Mouse (Mus musculus): ENCODE data around the gene Plscr5.

Gene Plscr5

DNA sequence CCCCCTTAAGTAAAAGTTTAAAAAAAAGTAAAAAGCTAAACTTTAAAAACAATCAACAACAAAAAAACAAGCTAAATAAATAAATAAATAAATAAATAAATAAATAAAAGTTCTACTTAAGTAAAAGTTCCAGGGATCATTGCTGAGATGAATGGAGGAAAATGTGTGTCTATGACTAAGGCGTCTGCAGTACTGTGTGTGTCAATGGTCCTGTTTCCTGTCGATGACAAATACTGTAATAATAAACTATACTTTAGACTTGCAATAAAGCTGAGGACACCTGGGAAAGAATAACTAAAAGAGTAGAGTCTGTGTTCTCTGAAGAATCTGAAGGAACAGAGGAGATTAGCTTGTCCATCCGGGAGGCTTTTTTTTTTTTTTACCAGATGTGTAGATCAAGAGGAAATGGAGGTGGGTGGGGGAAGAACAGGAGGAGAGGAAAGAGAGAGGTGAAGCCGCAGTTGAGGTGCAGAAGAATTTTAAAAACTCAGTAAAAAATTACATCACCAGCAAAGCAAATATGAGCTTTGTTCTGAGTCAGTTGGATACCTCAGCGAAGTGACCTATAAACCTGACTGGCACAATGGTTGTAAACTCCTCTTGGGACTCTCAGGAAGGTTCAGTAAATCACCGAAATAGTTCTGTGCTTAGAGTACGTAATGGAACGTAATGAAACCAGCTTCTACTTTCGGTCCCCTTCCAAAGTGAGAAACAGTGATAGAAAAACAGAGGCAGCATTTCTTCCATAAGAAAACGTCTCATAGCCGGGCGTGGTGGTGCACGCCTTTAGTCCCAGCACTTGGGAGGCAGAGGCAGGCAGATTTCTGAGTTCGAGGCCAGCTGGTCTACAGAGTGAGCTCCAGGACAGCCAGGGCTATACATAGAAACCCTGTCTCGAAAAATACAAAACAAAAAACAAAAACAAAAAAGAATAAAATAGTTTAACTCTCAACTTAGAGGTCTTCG is 36.4 kb downstream of the Plscr5 start:
- no peak for DNase-seq

DNA sequence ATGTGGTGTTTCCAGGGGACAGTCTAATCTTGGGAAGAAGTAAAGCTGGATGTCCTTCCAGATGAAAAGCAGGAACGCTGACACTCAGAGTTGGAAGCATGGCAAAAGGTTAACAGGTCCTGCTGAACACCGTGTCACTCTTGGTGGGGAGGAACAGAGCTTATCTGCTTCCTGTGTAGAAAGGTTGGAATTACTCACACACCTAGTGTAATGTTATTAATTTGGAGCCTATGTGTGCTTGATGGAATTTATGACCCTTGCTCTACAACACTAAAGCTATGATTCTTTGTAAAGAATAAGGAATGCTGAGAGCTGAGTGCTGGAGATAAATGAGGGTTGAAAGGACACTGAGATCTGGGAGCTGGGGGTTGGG is 37.1 kb downstream of the Plscr5 start:
- no peak for DNase-seq

DNA sequence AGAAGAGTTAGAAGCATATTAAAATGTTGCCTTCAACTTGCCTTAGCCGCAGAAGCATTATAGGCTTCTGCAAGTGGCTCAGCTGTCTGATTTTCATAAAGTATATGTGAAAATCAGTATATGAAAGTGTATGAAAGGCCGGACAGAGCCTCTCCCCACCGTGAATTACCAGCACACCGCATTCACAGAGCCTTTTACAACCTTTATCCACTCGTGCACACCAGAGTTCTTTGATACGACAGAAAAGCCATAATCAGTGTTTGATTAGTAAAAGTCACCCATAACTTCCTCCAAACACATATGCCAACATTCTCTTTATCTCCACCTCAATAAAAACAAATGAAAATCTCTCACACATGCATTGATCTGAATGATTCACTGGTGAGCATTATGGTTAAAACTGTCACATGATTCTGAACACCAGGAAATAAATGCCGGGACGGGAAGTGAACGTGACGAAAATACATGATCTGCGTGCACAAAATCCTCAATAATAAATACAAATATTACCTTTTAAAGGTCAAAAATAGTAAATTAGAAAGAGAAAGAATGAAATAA is 42.2 kb downstream of the Plscr5 start:
- no peak for DNase-seq

DNA sequence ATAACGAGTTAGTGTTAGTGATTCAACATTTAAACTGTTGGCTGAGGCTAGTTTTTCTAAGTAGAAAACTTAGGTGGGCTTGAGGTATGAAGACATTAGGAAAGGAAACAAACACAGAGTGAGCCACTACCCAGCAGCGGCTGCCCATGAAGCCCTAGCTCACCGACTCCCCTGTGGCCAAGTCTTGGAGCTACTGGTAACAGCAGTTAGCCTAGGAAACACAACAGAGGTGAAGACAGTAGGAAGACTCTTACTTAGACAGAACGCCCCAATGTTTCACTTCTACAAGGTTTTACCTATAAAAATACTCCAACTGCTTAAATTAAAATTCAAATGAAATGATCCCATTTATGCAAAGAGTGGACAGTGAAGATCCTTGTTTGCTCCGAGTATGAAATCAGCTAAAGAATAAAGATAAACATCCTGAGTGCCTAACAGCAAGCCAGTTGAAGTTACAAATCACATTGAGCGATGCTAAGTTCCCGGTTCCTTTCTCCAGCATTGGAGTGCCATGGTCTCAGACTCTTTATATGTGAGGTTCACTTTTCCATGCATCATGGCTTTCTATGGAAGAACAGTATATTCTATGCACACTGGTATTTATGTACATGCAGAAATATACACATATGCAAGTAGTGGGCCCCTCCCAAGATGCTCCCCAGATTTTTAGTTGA is 56.2 kb downstream of the Plscr5 start:
- DNase-seq = no peak

DNA sequence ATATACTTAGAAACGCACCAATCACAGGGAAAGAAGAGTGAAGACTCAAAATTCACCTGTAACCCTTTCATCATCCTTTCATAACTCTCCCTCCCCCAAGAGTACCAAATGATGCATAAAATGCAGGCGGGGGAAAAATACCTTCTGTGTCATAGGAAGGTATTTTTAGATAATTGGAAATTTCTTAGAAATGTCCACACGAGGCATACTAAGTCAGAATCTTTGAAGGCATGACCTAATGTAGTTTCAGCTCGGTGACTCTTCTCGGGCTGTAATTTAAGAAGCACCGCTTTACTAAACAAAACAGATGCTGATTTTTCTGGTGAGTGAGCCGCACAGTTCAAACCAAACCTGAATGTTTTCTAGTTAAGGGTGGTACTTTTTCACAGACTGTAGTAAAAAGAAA is 56.7 kb downstream of the Plscr5 start, which contains the start of gene Plscr1:
Gene Plscr1, plus strand, starts transcription at position 304 of the 406 bp plus-strand sequence.
- DNase-seq = peak; percentile 8

DNA sequence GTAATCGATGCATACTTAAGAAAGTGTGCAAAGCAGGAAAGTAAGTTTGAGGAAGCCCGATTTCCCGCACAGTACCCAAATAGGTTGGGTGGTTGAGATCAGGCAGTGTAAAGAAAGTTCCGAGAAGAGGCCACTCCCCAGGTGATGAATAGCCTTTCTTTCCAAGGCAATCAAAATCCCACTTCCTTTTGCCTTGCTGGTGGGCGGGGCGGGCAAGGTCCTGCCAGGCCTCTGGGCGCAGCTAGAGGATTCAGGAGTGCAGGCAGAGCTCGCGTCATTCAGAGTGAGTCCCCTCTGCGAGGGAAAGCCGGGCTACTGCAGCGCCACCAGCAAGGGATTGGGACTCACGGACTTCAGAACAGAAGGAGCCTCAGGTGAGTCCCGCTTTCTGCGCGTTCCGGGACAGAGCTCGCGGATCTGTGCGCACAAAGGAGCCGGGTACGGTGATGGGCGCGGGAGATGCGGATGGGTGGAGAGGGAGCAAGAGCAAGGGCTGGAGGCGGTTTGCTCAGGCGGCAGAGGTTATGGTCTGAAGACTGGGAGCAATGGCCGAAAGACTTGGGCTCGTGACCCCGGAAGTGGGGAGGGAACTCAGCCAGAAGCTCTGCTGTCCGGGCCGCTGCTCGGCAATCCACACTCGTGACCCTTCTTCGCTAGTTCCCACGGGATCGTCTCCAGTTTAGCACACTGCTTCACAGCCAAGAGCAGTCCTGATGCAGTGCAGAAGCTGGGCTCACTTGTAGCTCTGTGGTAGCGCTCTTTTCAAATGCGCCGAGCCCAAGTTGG is 57.4 kb downstream of the Plscr5 start:
- DNase-seq = peak; percentile 81

DNA sequence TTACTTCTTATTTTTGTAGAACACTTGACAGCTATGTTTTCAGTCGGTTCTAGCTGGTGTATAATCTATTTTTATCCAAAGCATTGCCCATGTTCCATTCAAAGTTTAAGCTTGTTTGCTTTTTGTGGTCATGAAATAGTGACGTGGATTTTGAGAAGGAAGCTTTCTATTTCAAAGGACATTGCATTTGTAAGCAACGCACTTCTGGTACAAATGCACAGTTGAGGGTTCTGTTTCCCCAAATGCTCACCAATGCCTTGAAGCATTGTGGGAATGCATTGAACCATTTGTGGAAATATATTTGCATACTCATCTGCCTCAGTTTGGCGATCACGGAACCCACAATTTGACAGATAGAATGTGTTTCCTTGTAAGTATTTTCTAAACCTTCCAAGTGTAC is 60.0 kb downstream of the Plscr5 start:
- DNase-seq = no peak

DNA sequence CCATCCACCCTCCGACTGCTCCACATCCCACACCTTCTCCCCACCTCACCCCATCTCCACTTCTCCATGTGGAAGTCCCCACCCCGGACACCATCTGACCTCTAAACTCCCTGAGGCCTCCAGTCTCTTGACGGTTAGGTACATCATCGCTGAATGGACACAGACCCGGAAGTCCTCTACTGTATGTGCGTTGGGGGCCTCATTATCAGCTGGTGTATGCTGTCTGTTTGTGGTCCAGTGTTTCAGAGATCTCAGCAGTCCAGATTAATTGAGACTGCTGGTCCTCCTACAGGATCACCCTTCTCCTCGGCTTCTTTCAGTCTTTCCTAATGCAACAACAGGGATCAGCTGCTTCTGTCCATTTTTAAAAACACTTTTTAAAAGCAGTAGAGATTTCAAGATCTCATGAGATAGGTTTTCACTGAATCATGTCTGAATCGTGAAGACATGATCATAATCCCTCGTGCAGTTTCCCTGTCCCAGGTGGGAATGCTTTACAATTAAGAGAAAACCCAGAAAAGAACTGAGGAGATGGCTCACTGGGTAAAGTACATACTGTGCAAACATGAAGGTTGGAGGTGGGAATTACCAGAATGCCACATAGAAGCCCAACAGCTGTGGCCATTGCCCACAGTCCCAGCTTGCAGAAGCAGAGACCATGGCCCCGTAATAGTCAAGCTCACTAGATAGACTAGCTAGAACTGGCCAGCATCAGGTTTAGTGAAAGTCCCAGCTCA is 61.0 kb downstream of the Plscr5 start:
- no peak for DNase-seq

Data from retina, postnatal 1 day (tissue).